Mouse (Mus musculus): Measurements from ENCODE around the gene Fmod. TPM values are rescaled to one million over a fixed set of nuclear protein-coding genes. Genes with fewer than 3 reads are reported as not detected.

The Fmod gene
- polyA plus RNA-seq, 1 experiment, result not detected

GRCm38 (mm10) chr1:134095033-134095612, 58.1 kb downstream of the Fmod start:
- TF ChIP-seq GATA1 (IDR thresholded peaks at IDR 0.05; ENCODE audit: low read length), result no peak

GRCm38 (mm10) chr1:134095721-134096120, 58.7 kb downstream of the Fmod start:
- no peak for TF ChIP-seq GATA1 (IDR thresholded peaks at IDR 0.05; ENCODE audit: low read length)

DNA sequence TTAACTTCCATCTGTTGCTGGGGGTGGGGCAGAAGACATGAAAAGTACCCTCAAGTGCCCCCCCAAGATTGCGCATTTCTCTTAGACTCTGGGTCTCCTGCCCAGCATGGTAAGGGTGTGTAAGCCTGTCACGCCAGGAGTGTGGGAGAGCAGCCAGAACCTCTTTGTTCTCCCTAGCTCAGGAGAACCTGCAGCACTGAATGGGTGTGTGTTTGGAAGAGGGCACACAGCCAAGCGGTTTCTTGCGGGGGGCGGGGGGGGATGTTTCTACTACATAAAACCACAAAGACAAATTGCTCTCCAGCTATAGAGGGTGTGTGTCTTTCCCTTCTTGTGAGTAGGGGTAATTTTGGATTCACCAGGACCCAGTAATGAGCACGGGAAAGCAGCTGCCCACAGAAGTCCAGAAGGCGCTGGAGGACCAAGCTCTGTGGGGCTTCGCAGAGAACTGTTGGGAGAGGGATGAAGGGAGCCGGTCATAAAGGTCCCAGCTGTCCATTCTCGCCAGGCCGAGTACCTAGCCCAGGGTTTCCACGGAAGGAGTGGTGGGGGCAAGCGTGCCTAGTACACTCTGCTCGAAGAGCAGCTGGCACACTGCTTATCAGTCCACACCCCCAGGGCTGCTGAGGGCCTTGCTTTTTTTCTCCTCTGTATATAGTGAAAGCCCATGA, 59.3 kb downstream of the Fmod start:
- TF ChIP-seq GATA1 (IDR thresholded peaks at IDR 0.05; ENCODE audit: low read length), result no peak

- TF ChIP-seq GATA1 (IDR thresholded peaks at IDR 0.05; ENCODE audit: low read length), result no peak
These were observed 60.2 kb downstream of the Fmod start for GRCm38 (mm10) chr1:134097080-134097855.

Other genes starting within 250 kb of the Fmod start
- 45.4 and 53.5 TPM in 2 replicates for gene Atp2b4, start 236.2 kb upstream of the Fmod start, polyA plus RNA-seq (2012)
- 0.15 TPM in 1 of 2 replicates, not detected in the other for gene Optc, start 129.3 kb upstream of the Fmod start, polyA plus RNA-seq (2012)
- 0.13 and 0.15 TPM in 2 replicates for gene Prelp, start 115.8 kb upstream of the Fmod start, polyA plus RNA-seq (2012)
- gene Btg2, start 41.9 kb downstream of the Fmod start, polyA plus RNA-seq (2012), result 4.5 and 6.7 TPM in 2 replicates
- gene Chit1, start 74.0 kb downstream of the Fmod start, polyA plus RNA-seq (2012), result not detected in 2 replicates
- gene Chil1, start 144.9 kb downstream of the Fmod start, polyA plus RNA-seq (2012), result not detected in 2 replicates
- gene Mybph, start 156.2 kb downstream of the Fmod start, polyA plus RNA-seq (2012), result not detected in 2 replicates
- 0.01 TPM in 1 of 2 replicates, not detected in the other for gene Adora1, start 198.2 kb downstream of the Fmod start, polyA plus RNA-seq (2012)

Measured in G1E-ER4 (cell line).